Mouse (Mus musculus): ENCODE measurements around the gene Nmt1. TPM values are rescaled to one million over a fixed set of nuclear protein-coding genes. Genes with fewer than 3 reads are reported as not detected.

The Nmt1 gene
- polyA plus RNA-seq, 2 experiments: 22.3 to 44.3 TPM

- Histone ChIP-seq H3K4me1 (replicated peaks; ENCODE audit: control insufficient read depth in 2 of 2, insufficient read depth in 2 of 2, low read length in 1 of 2) (peaks cover 6 to 15% of the 10 kb centered on the region in 2 experiments), H3K9ac (replicated peaks) (no peak overlapping the region), H3K27me3 (ENCODE audit: control insufficient read depth, insufficient read depth, low read length) (no peaks in the 10 kb centered on the region), H3K27ac (no peak overlapping the region), H3K4me3 (ENCODE audit: insufficient read depth in 1 of 2, low read depth in 2 of 2, low read length in 2 of 2) (no peak overlapping the region), H3K36me3 (replicated peaks; ENCODE audit: control insufficient read depth, insufficient read depth, low read depth) (no peaks in the 10 kb centered on the region), H3K9me3 (ENCODE audit: control insufficient read depth, low read length) (no peaks in the 10 kb centered on the region), H3K4me2 (ENCODE audit: low read depth) (no peak overlapping the region)
- 72% methylated on average over 14 of the region's 14 CpGs for WGBS (ENCODE audit: insufficient replicate concordance)
- no peak for TF ChIP-seq CTCF (IDR thresholded peaks at IDR 0.05; ENCODE audit: low read depth)
- TF ChIP-seq EP300 (IDR thresholded peaks at IDR 0.05; ENCODE audit: low read depth): no peak
- DNase-seq (ENCODE audit: low read depth in 3 of 3, low spot score in 3 of 3) (no peak), ATAC-seq (ENCODE audit: insufficient read depth) (no peak)
These were observed 28.5 kb upstream of the Nmt1 start for GRCm38 (mm10) chr11:102999317-102999970.

- TF ChIP-seq EP300 (IDR thresholded peaks at IDR 0.05; ENCODE audit: low read depth) (no peak), CTCF (IDR thresholded peaks at IDR 0.05; ENCODE audit: low read depth) (no peak)
- Histone ChIP-seq H3K4me2 (ENCODE audit: low read depth) (no peak overlapping the region), H3K4me3 (ENCODE audit: insufficient read depth in 1 of 2, low read depth in 2 of 2, low read length in 2 of 2) (no peak overlapping the region), H3K9me3 (ENCODE audit: control insufficient read depth, low read length) (no peaks in the 10 kb centered on the region), H3K9ac (replicated peaks) (no peak overlapping the region), H3K27ac (no peak overlapping the region), H3K27me3 (ENCODE audit: control insufficient read depth, insufficient read depth, low read length) (no peaks in the 10 kb centered on the region), H3K36me3 (replicated peaks; ENCODE audit: control insufficient read depth, insufficient read depth, low read depth) (no peaks in the 10 kb centered on the region), H3K4me1 (replicated peaks; ENCODE audit: control insufficient read depth in 2 of 2, insufficient read depth in 2 of 2, low read length in 1 of 2) (peaks cover 6 to 19% of the 10 kb centered on the region in 2 experiments)
- DNase-seq (ENCODE audit: low read depth in 3 of 3, low spot score in 3 of 3) (no peak), ATAC-seq (ENCODE audit: insufficient read depth) (no peak)
- WGBS (ENCODE audit: insufficient replicate concordance): 84% methylated on average over 16 of the region's 16 CpGs
These were observed 27.9 kb upstream of the Nmt1 start for GRCm38 (mm10) chr11:103000111-103000510.

GRCm38 (mm10) chr11:103001063-103001462 is 26.9 kb upstream of the Nmt1 start:
- Histone ChIP-seq H3K27ac (no peak overlapping the region), H3K9ac (replicated peaks) (no peak overlapping the region), H3K36me3 (replicated peaks; ENCODE audit: control insufficient read depth, insufficient read depth, low read depth) (no peaks in the 10 kb centered on the region), H3K9me3 (ENCODE audit: control insufficient read depth, low read length) (no peaks in the 10 kb centered on the region), H3K4me1 (replicated peaks; ENCODE audit: control insufficient read depth in 2 of 2, insufficient read depth in 2 of 2, low read length in 1 of 2) (peaks cover 6 to 20% of the 10 kb centered on the region in 2 experiments), H3K4me3 (ENCODE audit: insufficient read depth in 1 of 2, low read depth in 2 of 2, low read length in 2 of 2) (no peak overlapping the region), H3K4me2 (ENCODE audit: low read depth) (no peak overlapping the region), H3K27me3 (ENCODE audit: control insufficient read depth, insufficient read depth, low read length) (no peaks in the 10 kb centered on the region)
- TF ChIP-seq EP300 (IDR thresholded peaks at IDR 0.05; ENCODE audit: low read depth) (no peak), CTCF (IDR thresholded peaks at IDR 0.05; ENCODE audit: low read depth) (no peak)
- no peak for ATAC-seq (ENCODE audit: insufficient read depth)
- DNase-seq (ENCODE audit: low read depth in 3 of 3, low spot score in 3 of 3): no peak
- 57% methylated on average over 5 of the region's 5 CpGs for WGBS (ENCODE audit: insufficient replicate concordance)

- Histone ChIP-seq H3K9ac (replicated peaks) (no peak overlapping the region), H3K4me2 (ENCODE audit: low read depth) (no peak overlapping the region), H3K4me1 (replicated peaks; ENCODE audit: control insufficient read depth in 2 of 2, insufficient read depth in 2 of 2, low read length in 1 of 2) (peaks cover 2 to 28% of the 10 kb centered on the region in 2 experiments), H3K27ac (no peak overlapping the region), H3K36me3 (replicated peaks; ENCODE audit: control insufficient read depth, insufficient read depth, low read depth) (no peaks in the 10 kb centered on the region), H3K9me3 (ENCODE audit: control insufficient read depth, low read length) (no peaks in the 10 kb centered on the region), H3K4me3 (ENCODE audit: insufficient read depth in 1 of 2, low read depth in 2 of 2, low read length in 2 of 2) (no peak overlapping the region), H3K27me3 (ENCODE audit: control insufficient read depth, insufficient read depth, low read length) (no peaks in the 10 kb centered on the region)
- 60% methylated on average over 5 of the region's 5 CpGs for WGBS (ENCODE audit: insufficient replicate concordance)
- no peak for DNase-seq (ENCODE audit: low read depth in 3 of 3, low spot score in 3 of 3)
- no peak for ATAC-seq (ENCODE audit: insufficient read depth)
- TF ChIP-seq CTCF (IDR thresholded peaks at IDR 0.05; ENCODE audit: low read depth): no peak
- TF ChIP-seq EP300 (IDR thresholded peaks at IDR 0.05; ENCODE audit: low read depth): no peak
These were observed 24.8 kb upstream of the Nmt1 start for GRCm38 (mm10) chr11:103003210-103003609.

- H3K4me1 ChIP-seq (replicated peaks; ENCODE audit: control insufficient read depth in 2 of 2, insufficient read depth in 2 of 2, low read length in 1 of 2): peaks cover 0 to 17% of the 10 kb centered on the region in 2 experiments; a peak in 2 of 4 replicates
- no peak overlapping the region for H3K27ac ChIP-seq
- H3K27me3 ChIP-seq (ENCODE audit: control insufficient read depth, insufficient read depth, low read length): no peaks in the 10 kb centered on the region
- H3K9ac ChIP-seq (replicated peaks): no peak overlapping the region
- no peak overlapping the region for H3K4me3 ChIP-seq (ENCODE audit: insufficient read depth in 1 of 2, low read depth in 2 of 2, low read length in 2 of 2)
- no peak for ATAC-seq (ENCODE audit: insufficient read depth)
- no peaks in the 10 kb centered on the region for H3K36me3 ChIP-seq (replicated peaks; ENCODE audit: control insufficient read depth, insufficient read depth, low read depth)
- DNase-seq (ENCODE audit: low read depth in 3 of 3, low spot score in 3 of 3): no peak
- no peak overlapping the region for H3K4me2 ChIP-seq (ENCODE audit: low read depth)
- 44% methylated on average over 1 of the region's 1 CpGs for WGBS (ENCODE audit: insufficient replicate concordance)
- TF ChIP-seq CTCF (IDR thresholded peaks at IDR 0.05; ENCODE audit: low read depth) (no peak), EP300 (IDR thresholded peaks at IDR 0.05; ENCODE audit: low read depth) (no peak)
- H3K9me3 ChIP-seq (ENCODE audit: control insufficient read depth, low read length): no peaks in the 10 kb centered on the region
These were observed 23.1 kb upstream of the Nmt1 start for GRCm38 (mm10) chr11:103004852-103005251.

All from liver, embryonic 14.5 days (tissue).